Mouse (Mus musculus) intestine, postnatal 0 days (tissue): ENCODE measurements around the gene 6030468B19Rik. TPM values are rescaled to one million over a fixed set of nuclear protein-coding genes. Genes with fewer than 3 reads are reported as not detected.

ENCODE experiments used
- ATAC-seq: fragments of 200-750 bp; cut with Nextera tagmentation; 2 replicates; pipeline ENCODE4 v1.8.0; 2017; ENCODE audit warnings: mild to moderate bottlenecking, moderate TSS enrichment, moderate library complexity
- H3K27ac ChIP-seq: fragments of 300-500 bp; sonication (generic); 2 replicates; pipeline ENCODE4 v1.5.1; 2014; ENCODE audit warnings: mild to moderate bottlenecking, low read depth, low read length, moderate library complexity
- H3K27me3 ChIP-seq: fragments of 300-500 bp; sonication (generic); replicated peaks from 2 replicates; pipeline ENCODE4 v1.6.1; 2014; ENCODE audit warnings: low read length, mixed read lengths; ENCODE audit not compliant: control insufficient read depth, insufficient read depth
- H3K36me3 ChIP-seq: fragments of 300-500 bp; sonication (generic); 2 replicates; pipeline ENCODE4 v1.6.1; 2014; ENCODE audit warnings: mild to moderate bottlenecking, moderate library complexity; ENCODE audit not compliant: control insufficient read depth, insufficient read depth
- H3K4me1 ChIP-seq: fragments of 300-500 bp; sonication (generic); replicated peaks from 2 replicates; pipeline ENCODE4 v1.6.1; 2014; ENCODE audit warnings: antibody characterized with exemption, low read length, mixed read lengths; ENCODE audit not compliant: control insufficient read depth, insufficient read depth
- H3K4me2 ChIP-seq: fragments of 300-500 bp; sonication (generic); replicated peaks from 2 replicates; pipeline ENCODE4 v1.6.1; 2014; ENCODE audit warnings: low read depth, mild to moderate bottlenecking, moderate library complexity
- H3K4me3 ChIP-seq: fragments of 300-500 bp; sonication (generic); 2 replicates; pipeline ENCODE4 v1.5.1; 2014; ENCODE audit warnings: low read depth, low read length
- H3K9ac ChIP-seq: fragments of 300-500 bp; sonication (generic); 2 replicates; pipeline ENCODE4 v1.6.1; 2014; ENCODE audit warnings: mild to moderate bottlenecking, low read depth, low read length
- H3K9me3 ChIP-seq: fragments of 300-500 bp; sonication (generic); 2 replicates; pipeline ENCODE4 v1.6.1; 2016; ENCODE audit warnings: mixed run types; ENCODE audit not compliant: control insufficient read depth
- CTCF ChIP-seq: sonication (generic); IDR thresholded peaks from 2 replicates; pipeline ENCODE4 v1.5.1; 2016; ENCODE audit warnings: low read depth, mild to moderate bottlenecking, control low read depth, antibody characterized with exemption, moderate library complexity
- WGBS: fragments of 180-500 bp; shearing (Covaris S2); extraction: QIAGEN DNeasy Blood & Tissue Kit; methylation state at CpG from one replicate; pipeline ENCODE4 v1.1.7; 2014; 5-methylcytosine and 5-hydroxymethylcytosine counted together
- polyA plus RNA-seq: library from polyadenylated mRNA; unstranded; fragments of >200 nt; fragmentation: Nextera tagmentation; extraction: Ambion mirVana; gene quantifications from 2 replicates; pipeline ENCODE4 v1.2.1, GENCODE M21; 2015

6030468B19Rik gene
- polyA plus RNA-seq, 1 experiment from 2014 or later = not detected

- no peak for ATAC-seq
- WGBS = 93% methylated on average over 26 of the region's 26 CpGs
- H3K4me1 ChIP-seq = no peaks in the 10 kb centered on the region
- H3K4me3 ChIP-seq = no peak overlapping the region
- H3K27me3 ChIP-seq = no peaks in the 10 kb centered on the region
- H3K9ac ChIP-seq = no peak overlapping the region
- peak overlapping the region; percentile 35; the same call in 1 of the 2 replicates for H3K27ac ChIP-seq
- TF ChIP-seq CTCF = no peak
- H3K36me3 ChIP-seq = peaks cover 84% of the 10 kb centered on the region
- H3K9me3 ChIP-seq = no peaks in the 10 kb centered on the region
- no peak overlapping the region for H3K4me2 ChIP-seq
Observed at GRCm38 (mm10) chr11:117760374-117761119, 36.9 kb upstream of the 6030468B19Rik start.

GRCm38 (mm10) chr11:117761801-117762200, 35.7 kb upstream of the 6030468B19Rik start:
- H3K36me3 ChIP-seq = peaks cover 84% of the 10 kb centered on the region

GRCm38 (mm10) chr11:117762246-117762645, 35.2 kb upstream of the 6030468B19Rik start:
- H3K4me3 ChIP-seq = no peak overlapping the region
- no peak for ATAC-seq
- 82% methylated on average over 12 of the region's 12 CpGs for WGBS
- no peak overlapping the region for H3K27ac ChIP-seq
- peaks cover 83% of the 10 kb centered on the region for H3K36me3 ChIP-seq
- no peak overlapping the region for H3K9ac ChIP-seq
- H3K9me3 ChIP-seq = no peaks in the 10 kb centered on the region
- H3K4me1 ChIP-seq = no peaks in the 10 kb centered on the region
- no peaks in the 10 kb centered on the region for H3K27me3 ChIP-seq
- TF ChIP-seq CTCF = no peak
- no peak overlapping the region for H3K4me2 ChIP-seq

More at GRCm38 (mm10) chr11:117761801-117762200, 35.7 kb upstream of the 6030468B19Rik start:
- ATAC-seq = no peak
- no peak overlapping the region for H3K9ac ChIP-seq
- no peak overlapping the region for H3K27ac ChIP-seq
- no peak for TF ChIP-seq CTCF
- H3K4me3 ChIP-seq = no peak overlapping the region
- H3K4me2 ChIP-seq = no peak overlapping the region
- H3K4me1 ChIP-seq = no peaks in the 10 kb centered on the region
- H3K27me3 ChIP-seq = no peaks in the 10 kb centered on the region
- H3K9me3 ChIP-seq = no peaks in the 10 kb centered on the region
- WGBS = 78% methylated on average over 13 of the region's 13 CpGs

GRCm38 (mm10) chr11:117764319-117764718, 33.1 kb upstream of the 6030468B19Rik start:
- H3K27ac ChIP-seq = peak overlapping the region; percentile 35; the same call in 1 of the 2 replicates
- H3K9me3 ChIP-seq = no peaks in the 10 kb centered on the region
- 87% methylated on average over 9 of the region's 9 CpGs for WGBS
- no peak overlapping the region for H3K9ac ChIP-seq
- peaks cover 68% of the 10 kb centered on the region for H3K36me3 ChIP-seq
- H3K4me2 ChIP-seq = no peak overlapping the region
- no peak overlapping the region for H3K4me3 ChIP-seq
- TF ChIP-seq CTCF = no peak
- ATAC-seq = no peak
- H3K4me1 ChIP-seq = no peaks in the 10 kb centered on the region
- H3K27me3 ChIP-seq = no peaks in the 10 kb centered on the region

GRCm38 (mm10) chr11:117765361-117765760, 32.1 kb upstream of the 6030468B19Rik start:
- Histone ChIP-seq H3K27ac (no peak overlapping the region), H3K4me1 (no peaks in the 10 kb centered on the region), H3K4me3 (no peak overlapping the region), H3K36me3 (peaks cover 65% of the 10 kb centered on the region), H3K9me3 (no peaks in the 10 kb centered on the region), H3K9ac (no peak overlapping the region), H3K4me2 (no peak overlapping the region), H3K27me3 (no peaks in the 10 kb centered on the region)
- 85% methylated on average over 5 of the region's 5 CpGs for WGBS
- no peak for ATAC-seq
- no peak for TF ChIP-seq CTCF

GRCm38 (mm10) chr11:117766275-117766674, 31.2 kb upstream of the 6030468B19Rik start:
- Histone ChIP-seq H3K4me3 (no peak overlapping the region), H3K27me3 (no peaks in the 10 kb centered on the region), H3K27ac (no peak overlapping the region), H3K36me3 (peaks cover 63% of the 10 kb centered on the region), H3K4me1 (no peaks in the 10 kb centered on the region), H3K9ac (no peak overlapping the region), H3K9me3 (no peaks in the 10 kb centered on the region), H3K4me2 (no peak overlapping the region)
- no peak for ATAC-seq
- no peak for TF ChIP-seq CTCF
- WGBS = 82% methylated on average over 3 of the region's 3 CpGs
